Mouse (Mus musculus) ES-Bruce4 (cell line): ENCODE measurements around the gene Mboat2.

Experiments
- CTCF ChIP-seq: IDR thresholded peaks from one replicate; pipeline ENCODE4 v1.8.1; 2011; ENCODE audit warnings: low read depth, low read length
- EP300 ChIP-seq: IDR thresholded peaks from 2 replicates; pipeline ENCODE4 v1.6.1; 2011; ENCODE audit warnings: low read depth, low read length; ENCODE audit not compliant: insufficient read depth
- POLR2A ChIP-seq: IDR thresholded peaks from one replicate; pipeline ENCODE4 v1.8.1; 2011; ENCODE audit warnings: low read length; ENCODE audit not compliant: insufficient read depth

DNA sequence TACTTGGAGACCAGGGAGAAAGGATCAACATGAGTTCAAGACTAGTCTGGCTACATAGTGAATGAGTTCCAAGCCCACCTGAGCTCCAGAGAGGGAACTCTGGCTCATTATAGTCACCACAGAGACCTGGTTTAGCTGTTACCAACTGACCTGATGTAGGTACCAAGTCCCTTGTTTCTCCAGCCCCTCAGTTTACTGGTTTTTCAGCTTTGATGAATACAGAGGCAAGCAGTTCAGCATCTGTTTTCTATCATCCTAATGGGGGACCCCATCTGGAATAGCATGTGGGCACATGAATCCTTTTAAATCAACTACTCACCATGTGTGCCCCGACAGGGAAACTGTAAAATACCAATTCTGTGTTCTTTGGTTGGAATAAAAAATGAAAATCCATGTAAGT is 82.2 kb downstream of the Mboat2 start:
- TF ChIP-seq CTCF (no peak), EP300 (no peak), POLR2A (no peak)
